Mouse (Mus musculus): ENCODE data around the gene Pigl.

DNA sequence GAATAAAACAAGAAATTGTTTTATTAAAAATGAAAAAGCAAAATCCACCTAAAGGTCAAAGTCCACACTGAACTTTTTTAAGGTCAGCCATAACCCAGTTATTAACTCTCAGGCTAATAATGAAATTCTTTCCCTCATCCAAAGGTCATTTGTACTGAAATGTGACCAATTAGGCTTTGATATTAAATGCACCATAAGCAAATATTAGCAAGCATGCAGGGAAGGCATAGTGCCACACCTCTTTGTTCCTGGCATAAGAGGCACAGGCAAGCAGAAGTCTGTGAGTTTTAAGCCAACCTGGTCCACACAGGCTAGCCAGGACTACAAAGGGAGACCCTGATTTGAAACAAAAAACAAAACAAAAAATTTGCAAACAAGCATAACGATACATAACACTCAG is 48.6 kb upstream of the Pigl start:
- TF ChIP-seq POLR2A (IDR thresholded peaks at IDR 0.05; ENCODE audit: borderline replicate concordance, insufficient read depth, low read length) (no peak), CTCF (IDR thresholded peaks at IDR 0.05; ENCODE audit: borderline replicate concordance, insufficient read depth, low read depth, low read length) (no peak)

All from cerebellum, adult 2 months (tissue).